Mouse (Mus musculus) ES-CJ7 (cell line): Measurements from ENCODE around the gene Lgals3bp.

Experiments
- DNase-seq: peaks from one replicate; pipeline ENCODE4 v3.0.0; 2011; ENCODE audit warnings: low read depth, low spot score

Lgals3bp gene

DNA sequence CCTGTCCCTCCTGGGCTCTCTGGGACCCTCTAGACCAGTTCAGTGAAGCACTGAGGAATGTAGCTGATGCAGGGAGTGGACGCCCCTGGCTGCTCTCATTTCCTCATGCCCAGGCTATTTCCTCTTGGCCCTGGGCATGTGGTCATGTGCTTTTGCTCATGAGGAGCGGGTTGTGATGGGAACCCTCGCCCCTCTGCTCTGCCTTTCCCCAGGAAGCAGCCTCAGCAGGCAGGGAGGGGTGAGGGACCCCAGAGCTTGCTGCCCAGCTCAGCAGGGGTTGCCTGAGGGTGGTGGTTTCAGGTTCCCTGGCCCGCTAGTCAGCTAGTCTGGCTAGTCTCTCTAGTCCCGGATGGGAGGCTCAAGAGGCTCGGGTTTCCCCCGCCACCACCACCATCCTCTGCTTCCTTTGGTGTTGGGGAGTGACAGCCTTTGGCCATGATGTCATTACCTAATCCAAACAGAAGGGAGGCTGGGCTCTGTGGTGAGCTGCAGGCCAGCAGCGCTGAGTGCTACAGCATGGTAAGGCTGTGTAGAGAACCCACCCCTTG is 38.8 kb downstream of the Lgals3bp start:
- DNase-seq, result no peak

DNA sequence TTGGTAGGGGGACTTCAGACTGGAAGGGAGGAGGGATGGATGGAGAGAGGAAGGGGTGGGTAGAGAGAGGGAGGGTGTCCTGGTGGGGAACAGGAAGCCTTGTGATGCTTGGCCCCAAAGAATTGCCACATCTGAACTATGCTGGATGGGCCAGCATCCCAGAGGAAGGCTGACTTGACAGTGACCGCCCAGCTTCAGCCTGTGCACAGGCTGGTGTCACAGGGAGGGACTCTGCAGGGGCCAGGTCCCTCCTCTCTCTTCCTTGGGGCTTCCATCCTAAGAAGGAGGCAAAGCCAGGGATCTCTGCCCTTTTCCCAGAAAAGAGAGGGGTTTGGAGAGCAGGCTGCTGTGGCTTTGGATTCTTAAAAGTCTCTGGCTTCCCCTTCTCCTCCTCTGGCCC is 39.4 kb downstream of the Lgals3bp start:
- no peak for DNase-seq

DNA sequence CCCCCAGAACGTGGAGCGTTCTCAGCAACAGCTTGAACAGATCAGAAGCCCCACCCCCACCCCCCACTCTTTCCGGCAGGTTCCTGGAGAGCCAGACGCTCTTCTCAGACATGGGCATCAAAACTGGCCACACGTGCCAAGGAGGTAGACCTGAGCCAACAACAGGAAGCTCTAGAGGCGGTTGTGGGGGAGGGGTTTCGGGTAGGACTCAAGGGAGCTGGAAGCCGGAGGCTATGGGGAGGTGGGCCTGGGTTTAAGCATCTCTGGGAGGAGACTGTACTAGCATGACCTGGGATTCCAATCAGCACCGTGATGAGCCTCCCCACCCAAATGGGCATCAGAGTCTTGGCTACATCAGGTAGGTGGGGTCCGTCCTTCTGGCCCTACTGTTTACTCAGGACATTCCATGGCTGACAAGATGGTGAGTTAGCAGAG is 41.0 kb downstream of the Lgals3bp start:
- DNase-seq, result no peak

DNA sequence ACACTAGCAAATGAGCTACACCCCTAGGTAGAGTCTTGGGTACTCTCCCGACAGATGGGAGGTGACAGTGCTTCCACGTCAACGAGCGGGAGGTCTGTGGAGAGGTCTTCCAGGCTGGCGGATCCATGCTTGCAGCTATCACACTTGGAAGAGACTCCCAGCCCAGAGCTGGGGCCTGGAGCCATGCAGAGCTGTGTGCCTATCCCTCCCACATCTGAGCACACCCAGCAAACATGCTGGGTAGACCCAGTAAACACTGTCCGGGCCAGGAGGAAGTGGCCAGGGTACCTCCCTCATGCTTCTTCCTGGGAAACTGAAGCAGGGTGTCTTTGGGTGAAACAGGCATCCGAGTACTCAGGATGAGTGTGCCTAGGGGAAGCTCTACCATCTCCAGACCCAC is 41.4 kb downstream of the Lgals3bp start:
- DNase-seq, result no peak

DNA sequence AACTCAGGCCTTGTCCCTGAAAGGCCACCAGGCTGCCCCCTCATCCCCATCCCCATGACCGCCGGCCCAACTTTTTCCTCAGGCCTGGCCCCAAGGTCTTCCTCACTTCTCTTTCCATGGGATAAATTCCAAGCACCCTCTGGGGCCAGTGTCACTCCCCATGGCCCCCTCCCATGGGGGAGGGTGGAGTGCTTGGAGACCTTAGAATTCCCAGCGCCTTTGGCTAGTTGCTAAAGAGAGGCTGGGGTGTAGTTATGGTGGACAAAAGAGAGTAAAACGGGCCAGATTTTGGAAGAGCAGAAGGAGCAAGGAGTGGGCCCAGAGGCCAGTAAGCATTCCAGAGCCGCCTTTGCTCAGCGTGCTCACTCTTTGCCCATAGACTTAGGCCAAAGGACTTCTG is 46.3 kb downstream of the Lgals3bp start, which contains the start of gene Timp2:
Gene Timp2 (minus strand): TSS at position 101 of the 400 bp plus-strand sequence.
- no peak for DNase-seq

DNA sequence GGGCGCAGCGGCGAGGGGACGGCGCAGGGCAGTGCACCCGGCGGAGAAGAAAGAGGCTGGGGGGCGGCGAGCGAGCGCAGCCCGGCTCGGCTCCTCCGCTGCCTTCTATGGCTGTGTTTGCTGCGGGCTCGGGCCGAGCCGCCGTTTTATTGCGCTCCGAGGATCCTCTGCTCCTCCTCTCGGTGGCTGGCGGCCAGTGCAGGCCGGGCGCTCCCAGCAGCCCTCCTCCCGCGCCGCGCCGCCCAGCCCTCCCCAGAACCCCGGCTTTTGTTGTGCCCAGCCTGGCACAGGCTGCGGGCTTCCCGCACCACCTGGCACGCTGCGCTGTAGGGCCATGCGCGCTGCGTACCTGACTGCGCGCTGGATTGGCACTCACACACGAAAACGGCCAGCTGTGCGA is 46.7 kb downstream of the Lgals3bp start:
- DNase-seq, result peak; percentile 61

DNA sequence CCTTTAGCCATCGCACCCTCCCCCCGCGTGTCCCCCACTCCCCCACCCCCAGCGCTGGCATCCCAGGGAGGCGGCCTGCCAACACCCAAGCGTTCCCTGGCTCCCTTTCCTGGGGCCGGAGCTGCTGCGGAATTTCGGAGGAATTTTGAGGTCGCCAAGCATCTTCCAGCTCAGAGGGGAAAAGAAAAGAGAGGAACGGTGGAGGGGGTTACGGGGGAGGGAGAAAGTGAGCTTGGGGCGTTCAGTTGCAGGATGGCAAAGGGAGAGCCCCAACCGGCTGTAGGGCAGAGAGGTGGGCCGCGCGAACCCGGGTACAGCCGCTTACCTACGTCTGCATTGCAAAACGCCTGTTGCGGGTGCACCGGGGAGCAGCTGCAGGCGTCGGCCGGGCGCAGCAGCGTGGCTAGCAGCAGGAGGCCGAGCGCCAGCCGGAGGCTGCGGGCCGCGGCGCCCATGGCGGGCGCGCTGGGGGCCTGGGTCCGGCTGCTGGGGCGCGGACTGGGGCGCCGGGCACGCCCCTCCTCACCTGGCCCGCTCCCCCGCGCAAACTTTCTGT is 47.2 kb downstream of the Lgals3bp start:
- no peak for DNase-seq

DNA sequence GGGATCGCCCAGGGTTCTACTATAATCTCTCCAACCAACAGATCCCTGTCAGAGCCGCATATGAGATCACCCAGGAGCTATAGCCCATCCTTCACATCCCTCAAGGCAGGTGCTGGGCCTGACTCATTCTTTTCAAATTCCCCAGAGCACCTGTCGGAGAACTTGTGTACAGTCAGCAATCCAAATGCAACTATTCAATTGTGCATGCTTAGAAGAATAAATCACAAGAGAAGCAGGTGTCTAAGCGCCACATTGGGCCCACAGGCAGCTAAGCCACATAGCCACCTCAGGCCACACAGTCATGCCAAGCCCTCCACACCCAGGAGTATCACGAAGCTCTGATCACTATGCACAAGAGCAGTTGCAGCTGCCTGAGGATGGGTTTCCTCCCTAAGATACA is 52.4 kb downstream of the Lgals3bp start:
- DNase-seq, result no peak

DNA sequence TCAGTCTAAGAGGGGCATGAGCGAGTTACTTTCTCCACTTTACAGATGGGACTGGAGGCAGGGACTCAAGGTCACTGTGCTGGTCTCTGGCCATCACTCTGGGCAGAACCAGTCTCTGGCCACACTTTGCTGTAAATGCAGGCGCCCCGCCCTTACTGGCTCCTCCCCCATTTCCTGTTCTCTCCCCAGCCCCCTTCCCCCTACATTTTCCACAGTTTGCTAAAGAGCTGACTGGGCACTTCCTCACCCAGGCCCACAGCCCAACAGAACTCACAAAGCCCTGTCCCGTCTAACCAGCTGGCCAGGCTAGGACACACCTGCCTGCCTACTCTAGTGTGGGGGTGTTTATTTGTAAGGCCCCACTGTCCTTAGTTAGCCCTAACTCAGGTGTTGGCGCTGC is 53.0 kb downstream of the Lgals3bp start:
- DNase-seq, result peak; percentile 35

DNA sequence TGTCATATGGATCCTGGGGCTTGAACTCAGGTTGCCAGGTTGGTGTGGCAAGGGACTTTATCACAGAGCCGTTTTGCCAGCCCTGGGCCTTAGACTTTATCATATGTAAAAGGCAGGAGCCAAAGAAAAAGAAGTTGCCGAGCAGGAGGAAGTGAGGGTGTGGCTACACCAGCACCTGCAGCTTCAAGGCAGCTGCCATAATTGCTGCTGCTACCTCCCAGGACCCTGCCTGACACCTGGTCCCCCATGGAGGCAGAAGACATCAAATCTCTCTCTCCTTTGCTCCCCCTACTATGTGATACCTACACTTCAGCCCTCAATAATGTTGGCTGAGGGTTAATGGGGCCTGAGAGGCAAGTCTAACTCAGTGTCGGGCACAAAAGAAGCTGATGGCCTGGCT is 53.5 kb downstream of the Lgals3bp start:
- no peak for DNase-seq

DNA sequence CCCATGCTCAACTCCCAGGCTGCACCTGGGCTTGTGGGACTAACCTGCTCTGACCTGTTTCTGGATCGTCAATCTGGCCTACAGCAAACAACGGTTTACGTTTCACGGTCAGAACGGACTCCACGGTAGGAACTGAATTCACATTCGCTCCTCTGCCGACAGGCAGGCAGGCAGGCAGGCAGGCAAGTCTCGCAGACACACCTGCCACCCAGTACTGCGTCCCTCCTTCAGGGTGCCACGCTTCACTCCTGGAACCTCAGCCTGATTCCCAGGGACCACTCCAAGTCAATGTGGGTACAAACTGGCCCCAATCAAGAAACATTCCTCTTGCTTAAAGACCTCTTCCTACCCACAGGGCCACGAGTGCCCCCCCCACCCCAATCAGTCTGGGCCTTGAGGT is 54.0 kb downstream of the Lgals3bp start:
- no peak for DNase-seq

DNA sequence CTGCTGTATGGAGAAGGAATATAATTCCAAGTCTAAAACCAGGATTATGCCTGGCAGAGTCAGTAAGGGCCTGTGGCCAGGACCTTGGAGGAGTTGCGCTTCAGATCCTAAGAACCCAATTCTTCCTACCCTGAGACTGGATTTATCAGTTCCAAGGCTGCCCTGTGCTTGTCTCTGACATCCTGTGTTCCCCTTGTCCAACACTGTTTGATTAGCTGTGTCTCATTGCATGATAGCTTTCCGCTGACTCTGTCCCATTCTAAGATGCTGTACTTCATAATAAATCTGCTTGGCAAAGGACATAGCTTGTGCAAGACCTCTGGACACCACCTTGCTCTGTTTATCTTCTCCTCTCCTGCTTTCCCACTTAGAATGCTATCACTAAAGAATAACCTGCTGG is 54.5 kb downstream of the Lgals3bp start:
- DNase-seq, result no peak

DNA sequence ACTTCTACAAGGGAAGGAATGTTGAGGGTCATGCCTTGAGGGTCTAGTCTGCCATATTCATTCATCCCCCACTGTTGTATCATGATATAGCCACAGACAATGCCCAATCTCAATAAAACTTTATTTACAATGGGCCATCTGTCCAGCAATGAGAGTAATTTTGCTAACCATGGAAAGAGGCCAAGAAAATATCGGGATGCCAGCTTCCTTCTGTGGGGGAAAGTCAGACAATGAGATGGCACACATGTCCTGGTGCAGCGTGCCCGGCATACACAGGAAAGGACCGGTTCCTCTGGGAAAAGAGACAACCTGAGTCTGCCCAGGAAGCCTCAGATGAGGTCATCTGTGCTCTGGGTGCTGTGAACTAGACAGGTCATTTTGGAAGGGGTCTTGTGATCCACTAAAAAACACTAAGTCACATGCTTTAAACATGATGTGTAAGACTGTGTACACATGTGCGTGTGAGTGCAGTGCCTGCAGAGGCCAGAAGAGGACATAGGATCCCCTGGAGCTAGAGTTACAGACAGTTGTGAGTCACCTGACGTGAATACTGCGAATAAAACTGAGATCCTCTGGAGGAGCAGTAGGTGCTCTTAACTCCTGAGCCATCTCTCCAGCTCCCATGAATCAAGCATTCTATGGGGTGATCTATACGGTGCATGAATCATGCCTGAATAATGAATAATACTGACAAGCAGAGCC is 55.3 kb downstream of the Lgals3bp start:
- no peak for DNase-seq

DNA sequence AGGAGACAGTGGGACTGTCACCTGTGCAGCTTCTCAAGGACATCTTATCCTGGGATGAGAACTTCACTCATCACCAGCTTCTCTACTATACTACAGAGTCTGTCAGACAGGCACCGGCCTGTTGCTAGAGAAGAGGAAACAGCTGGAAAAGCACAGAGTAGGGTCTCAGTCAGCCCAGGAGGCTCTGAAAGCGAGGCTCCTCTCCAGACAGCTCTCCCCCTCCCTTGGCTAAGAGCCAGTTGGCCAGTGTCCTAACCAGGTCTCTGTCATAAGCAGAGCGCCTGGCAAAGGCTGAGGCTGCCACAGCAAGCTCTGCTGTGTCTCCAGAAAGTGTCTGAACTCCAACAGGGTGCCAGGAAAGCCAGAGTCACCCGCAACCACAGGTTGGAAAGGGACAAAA is 56.2 kb downstream of the Lgals3bp start:
- DNase-seq, result no peak

DNA sequence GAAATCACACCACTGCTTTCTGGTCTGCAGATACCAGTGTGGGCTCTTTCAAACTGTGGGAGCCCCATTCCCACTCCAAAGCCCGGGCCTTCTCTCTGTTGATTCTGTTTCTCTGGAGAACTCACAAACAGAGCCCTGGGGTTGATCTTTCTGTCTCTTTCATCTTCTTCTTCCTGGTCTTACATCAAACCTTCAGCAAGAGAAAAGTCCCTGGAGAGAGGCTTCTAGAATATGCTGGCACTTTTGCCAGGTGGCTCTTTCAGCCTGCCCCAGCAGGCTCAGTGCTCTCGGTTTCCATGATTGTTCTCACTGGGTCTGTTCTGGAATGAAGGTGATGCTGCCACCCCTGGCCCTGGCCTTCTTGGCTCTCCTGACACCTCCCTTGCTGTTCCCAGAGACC is 58.3 kb downstream of the Lgals3bp start:
- no peak for DNase-seq
